Mouse (Mus musculus) B cell, adult 67 days (primary cell): ENCODE measurements around the gene Serpinb1a. TPM values are rescaled to one million over a fixed set of nuclear protein-coding genes. Genes with fewer than 3 reads are reported as not detected.

Source experiments
- total RNA-seq, 2 experiments: library from RNA; stranded (reverse); gene quantifications; 4 replicates each; pipeline ENCODE4 v1.2.4; 2023

The Serpinb1a gene
- total RNA-seq, result 100 to 1,000 TPM; 267 to 276 TPM

DNA sequence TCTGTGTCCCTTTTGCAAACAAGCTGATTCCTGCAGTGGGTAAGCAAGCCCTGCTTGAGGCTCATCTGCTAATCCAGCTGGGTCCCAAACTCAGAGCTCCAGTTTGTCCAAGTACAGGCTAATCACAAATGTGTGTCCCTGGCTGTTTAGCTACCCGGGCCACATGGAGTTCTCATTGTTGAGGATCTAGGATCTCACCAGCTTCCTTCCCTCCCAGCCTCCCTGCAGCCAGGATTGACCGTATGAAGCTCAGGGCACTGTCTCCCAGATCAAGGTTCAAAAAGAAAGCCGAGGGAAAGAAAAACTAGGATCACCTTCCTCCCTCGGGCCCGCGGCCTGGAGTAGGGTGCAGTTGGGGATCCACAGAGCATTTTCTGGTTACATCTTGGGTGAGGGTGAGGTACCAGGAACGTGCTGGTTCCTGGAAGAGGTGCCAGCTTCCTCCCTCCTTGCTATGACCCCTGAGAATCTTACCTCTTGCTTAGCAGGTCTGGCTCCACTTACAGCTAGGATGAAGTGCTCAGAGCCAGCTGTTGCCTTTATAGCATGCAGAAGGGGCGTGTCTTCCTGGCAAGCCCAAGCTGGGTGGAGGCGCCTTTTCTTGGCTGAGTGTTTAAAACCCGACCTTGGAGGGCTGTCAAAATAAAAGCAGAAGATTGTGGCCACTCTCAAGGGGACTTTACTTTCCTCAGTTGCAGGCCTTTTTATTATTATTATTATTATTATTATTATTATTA, at the start of gene Serpinb1a:
Serpinb1a (minus strand) TSS at position 518 of the 737 bp plus-strand sequence.

GRCm38 (mm10) chr13:32898111-32898510, 47.1 kb upstream of the Serpinb1a start, which contains the start of gene Serpinb1c:
TSS of gene Serpinb1c (minus strand) at chr13:32898211.

DNA sequence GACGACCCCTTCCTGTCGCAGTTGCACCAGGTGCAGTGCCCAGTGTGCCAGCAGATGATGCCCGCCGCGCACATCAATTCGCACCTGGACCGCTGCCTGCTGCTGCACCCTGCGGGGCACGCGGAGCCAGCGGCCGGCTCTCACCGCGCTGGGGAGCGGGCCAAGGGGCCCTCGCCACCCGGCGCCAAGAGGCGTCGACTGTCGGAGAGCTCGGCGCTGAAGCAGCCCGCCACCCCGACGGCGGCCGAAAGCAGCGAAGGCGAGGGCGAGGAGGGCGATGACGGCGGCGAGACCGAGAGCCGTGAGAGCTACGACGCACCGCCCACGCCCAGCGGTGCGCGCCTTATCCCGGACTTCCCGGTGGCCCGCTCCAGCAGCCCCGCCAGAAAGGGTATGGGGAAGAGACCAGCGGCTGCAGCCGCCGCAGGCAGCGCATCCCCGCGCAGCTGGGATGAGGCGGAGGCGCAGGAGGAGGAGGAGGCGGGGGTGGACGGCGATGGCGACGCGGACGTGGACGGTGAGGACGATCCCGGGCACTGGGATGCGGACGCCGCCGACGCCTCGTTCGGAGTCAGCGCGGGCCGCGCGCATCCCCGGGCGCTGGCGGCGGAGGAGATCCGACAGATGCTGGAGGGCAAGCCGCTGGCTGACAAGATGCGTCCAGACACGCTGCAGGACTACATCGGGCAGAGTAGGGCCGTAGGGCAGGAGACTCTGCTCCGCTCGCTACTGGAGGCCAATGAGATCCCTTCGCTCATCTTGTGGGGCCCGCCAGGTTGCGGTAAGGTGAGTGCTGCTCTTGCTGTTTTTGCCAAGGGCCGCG, 48.5 kb downstream of the Serpinb1a start, which contains the start of gene D930007J09Rik:
D930007J09Rik (minus strand) TSS at position 591 of the 823 bp plus-strand sequence.

DNA sequence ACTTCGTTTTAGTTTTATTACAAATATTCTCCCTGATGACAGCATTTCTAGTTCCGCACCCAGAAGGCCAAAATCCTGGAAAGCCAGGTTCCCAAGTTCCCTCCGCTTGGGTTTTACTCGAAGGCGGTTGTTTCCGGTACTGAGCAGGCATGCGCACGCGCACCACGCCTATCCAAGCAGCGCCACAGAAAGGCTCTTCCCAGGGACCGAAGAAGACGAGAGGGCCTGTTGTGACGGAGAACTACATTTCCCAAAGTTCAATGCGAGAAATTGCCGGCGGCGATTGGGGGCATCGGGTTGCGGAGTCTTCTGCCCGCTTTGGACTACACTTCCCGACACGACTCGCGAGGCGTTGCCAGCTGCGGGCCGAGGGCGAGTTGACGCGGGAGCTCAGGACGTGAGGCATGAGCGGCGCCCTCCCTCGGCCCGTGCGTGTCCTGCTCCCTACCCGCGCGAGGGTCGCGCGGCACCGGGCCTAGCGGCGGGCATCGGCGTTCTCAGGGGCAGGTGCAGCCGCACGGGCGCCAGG, 49.2 kb downstream of the Serpinb1a start, which contains the start of gene Wrnip1:
Wrnip1 (plus strand) TSS at position 346 of the 529 bp plus-strand sequence.

Other genes with a start within 250 kb of the Serpinb1a start
- not detected for gene Mylk4, start 67.2 kb downstream of the Serpinb1a start, total RNA-seq
- gene Wrnip1, start 49.1 kb downstream of the Serpinb1a start, total RNA-seq, result 10 to 100 TPM; 39.5 to 43.4 TPM
- gene D930007J09Rik, start 48.3 kb downstream of the Serpinb1a start, total RNA-seq, result not detected
- gene Serpinb1c, start 47.0 kb upstream of the Serpinb1a start, total RNA-seq, result not detected
- gene Serpinb6b, start 114.0 kb upstream of the Serpinb1a start, total RNA-seq, result 10 to 100 TPM in 1 of 2 experiments, 1 to 10 TPM in 1; 7.7 to 10.1 TPM
- 1 to 10 TPM; 2.5 to 3.4 TPM for gene Serpinb9, start 152.1 kb upstream of the Serpinb1a start, total RNA-seq
- not detected for gene Serpinb9b, start 176.2 kb upstream of the Serpinb1a start, total RNA-seq
- not detected for gene Serpinb1b, start 227.4 kb upstream of the Serpinb1a start, total RNA-seq